Mouse (Mus musculus) stomach, postnatal 0 days (tissue): ENCODE data around the gene Ccdc13. TPM values are rescaled to one million over a fixed set of nuclear protein-coding genes. Genes with fewer than 3 reads are reported as not detected.

ENCODE experiments used
- ATAC-seq: fragments of 200-750 bp; cut with Nextera tagmentation; 2 replicates; pipeline ENCODE4 v1.8.0; 2017; ENCODE audit not compliant: low FRiP score, low TSS enrichment
- DNase-seq: peaks from one replicate; pipeline ENCODE4 v3.0.0-alpha.2; 2016; ENCODE audit warnings: low spot score
- H3K27ac ChIP-seq: fragments of 300-500 bp; sonication (generic); replicated peaks from 2 replicates; pipeline ENCODE4 v1.5.1; 2014; ENCODE audit warnings: mild to moderate bottlenecking, control low read depth
- H3K27me3 ChIP-seq: fragments of 300-500 bp; sonication (generic); 2 replicates; pipeline ENCODE4 v1.6.1; 2014; ENCODE audit warnings: low read length; ENCODE audit not compliant: control insufficient read depth, insufficient read depth
- H3K36me3 ChIP-seq: fragments of 300-500 bp; sonication (generic); 2 replicates; pipeline ENCODE4 v1.6.1; 2014; ENCODE audit warnings: low read length, mixed read lengths; ENCODE audit not compliant: control insufficient read depth, insufficient read depth
- H3K4me1 ChIP-seq: fragments of 300-500 bp; sonication (generic); replicated peaks from 2 replicates; pipeline ENCODE4 v1.6.1; 2014; ENCODE audit warnings: antibody characterized with exemption; ENCODE audit not compliant: control insufficient read depth, insufficient read depth
- H3K4me2 ChIP-seq: fragments of 300-500 bp; sonication (generic); replicated peaks from 2 replicates; pipeline ENCODE4 v1.6.1; 2014; ENCODE audit warnings: low read depth, mild to moderate bottlenecking, control low read depth, moderate library complexity
- H3K4me3 ChIP-seq: fragments of 300-500 bp; sonication (generic); 2 replicates; pipeline ENCODE4 v1.5.1; 2014; ENCODE audit warnings: low read depth, low read length, control low read depth
- H3K9ac ChIP-seq: fragments of 300-500 bp; sonication (generic); 2 replicates; pipeline ENCODE4 v1.6.1; 2014; ENCODE audit warnings: mild to moderate bottlenecking, low read length, control low read depth, mixed read lengths
- H3K9me3 ChIP-seq: fragments of 300-500 bp; sonication (generic); 2 replicates; pipeline ENCODE4 v1.6.1; 2016; ENCODE audit warnings: low read length; ENCODE audit not compliant: control insufficient read depth
- CTCF ChIP-seq: IDR thresholded peaks from 2 replicates; pipeline ENCODE4 v1.5.1; 2016; ENCODE audit warnings: antibody characterized with exemption, low read depth, mild to moderate bottlenecking, moderate library complexity
- EP300 ChIP-seq: optimal IDR thresholded peaks from 2 replicates; pipeline ENCODE3; 2016; ENCODE audit warnings: antibody characterized with exemption
- WGBS: fragments of 180-500 bp; shearing (Covaris S2); extraction: QIAGEN DNeasy Blood & Tissue Kit; methylation state at CpG from one replicate; pipeline ENCODE4 v1.1.7; 2014; 5-methylcytosine and 5-hydroxymethylcytosine counted together
- polyA plus RNA-seq: library from polyadenylated mRNA; unstranded; fragments of >200 nt; fragmentation: Nextera tagmentation; extraction: Ambion mirVana; gene quantifications from 2 replicates; pipeline ENCODE4 v1.2.1, GENCODE M21; 2015

Gene Ccdc13
- polyA plus RNA-seq, 1 experiment from 2014 or later = 0.19 TPM

DNA sequence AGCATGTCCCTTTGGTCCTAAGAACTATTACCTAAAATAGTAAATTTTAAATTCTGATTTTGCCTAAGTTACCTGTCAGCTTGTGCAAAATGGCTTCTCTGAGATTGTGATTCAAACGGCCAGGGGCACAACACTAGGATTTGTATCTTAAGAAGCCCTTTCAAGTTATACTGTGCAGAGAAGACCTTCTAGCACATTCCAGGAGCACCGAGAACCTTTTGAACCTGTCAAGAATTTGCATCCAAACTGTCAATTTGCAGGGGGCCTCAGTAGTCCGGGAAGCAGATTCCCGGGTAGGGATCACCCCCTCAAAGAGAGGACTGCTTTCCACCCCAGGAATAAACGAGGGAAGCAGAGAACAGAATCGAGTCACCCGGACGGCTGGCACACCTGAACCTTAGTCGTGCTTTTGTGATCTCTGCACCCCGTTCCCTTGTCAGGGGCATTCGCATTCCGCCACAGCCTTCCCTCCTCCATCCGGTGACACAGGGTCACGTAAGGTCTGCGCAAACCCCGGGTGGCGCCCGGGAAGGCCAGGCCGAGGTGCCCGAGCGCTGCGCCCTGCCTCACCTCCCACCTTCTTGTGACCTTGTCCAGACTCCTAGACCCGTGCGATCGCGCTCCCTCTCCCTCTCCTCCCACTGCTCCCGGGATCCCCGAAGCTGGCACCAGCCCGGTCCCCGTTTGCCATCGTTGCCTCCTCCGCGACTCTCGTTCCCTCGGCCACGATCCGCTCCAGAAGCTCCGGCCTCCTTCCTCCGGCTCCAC lies 17.6 kb upstream of the Ccdc13 start:
- Histone ChIP-seq H3K4me3 (peak overlapping the region; percentile 76), H3K4me2 (peak overlapping the region; percentile 84), H3K27me3 (no peaks in the 10 kb centered on the region), H3K9me3 (no peaks in the 10 kb centered on the region), H3K9ac (peak overlapping the region; percentile 93), H3K36me3 (no peaks in the 10 kb centered on the region; the same call in 1 of the 2 replicates), H3K4me1 (0 out of 2 replicates have a peak, but pooled peaks cover 2% of the 10 kb centered on the region), H3K27ac (peak overlapping the region; percentile 98)
- ATAC-seq = peak; percentile 10; the same call in 1 of the 2 replicates
- no peak for TF ChIP-seq EP300
- no peak for TF ChIP-seq CTCF
- DNase-seq = no peak
- under 1% methylated on average over 39 of the region's 39 CpGs for WGBS

DNA sequence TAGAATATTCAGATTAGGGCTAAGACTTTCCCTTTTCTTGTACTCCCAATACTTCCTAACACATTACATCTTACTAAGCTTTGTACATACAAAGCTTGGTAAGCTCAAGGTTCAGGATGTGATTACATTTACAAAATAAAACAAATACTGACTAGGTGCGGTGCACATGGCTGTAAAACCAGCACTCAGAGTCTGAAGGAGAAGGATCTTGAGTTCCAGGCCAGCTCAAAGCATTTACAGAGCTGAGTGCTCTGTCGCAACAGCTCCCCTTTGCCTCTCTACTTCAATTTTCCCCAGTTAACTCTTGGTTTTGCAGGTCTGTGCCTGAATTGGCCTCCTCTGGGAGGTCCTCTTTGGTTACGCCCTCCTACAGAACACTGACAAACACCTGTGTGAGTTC lies 15.0 kb upstream of the Ccdc13 start:
- Histone ChIP-seq H3K9ac (peak overlapping the region; percentile 35; the same call in 1 of the 2 replicates), H3K4me2 (peak overlapping the region; percentile 31), H3K27me3 (no peaks in the 10 kb centered on the region), H3K4me1 (0 out of 2 replicates have a peak, but pooled peaks cover 2% of the 10 kb centered on the region), H3K9me3 (no peaks in the 10 kb centered on the region), H3K36me3 (peaks cover under 1% of the 10 kb centered on the region; the same call in 1 of the 2 replicates), H3K27ac (peak overlapping the region; percentile 84), H3K4me3 (no peak overlapping the region)
- ATAC-seq (peak; percentile 39), DNase-seq (no peak)
- 59% methylated on average over 3 of the region's 3 CpGs for WGBS
- TF ChIP-seq CTCF (no peak), EP300 (no peak)

DNA sequence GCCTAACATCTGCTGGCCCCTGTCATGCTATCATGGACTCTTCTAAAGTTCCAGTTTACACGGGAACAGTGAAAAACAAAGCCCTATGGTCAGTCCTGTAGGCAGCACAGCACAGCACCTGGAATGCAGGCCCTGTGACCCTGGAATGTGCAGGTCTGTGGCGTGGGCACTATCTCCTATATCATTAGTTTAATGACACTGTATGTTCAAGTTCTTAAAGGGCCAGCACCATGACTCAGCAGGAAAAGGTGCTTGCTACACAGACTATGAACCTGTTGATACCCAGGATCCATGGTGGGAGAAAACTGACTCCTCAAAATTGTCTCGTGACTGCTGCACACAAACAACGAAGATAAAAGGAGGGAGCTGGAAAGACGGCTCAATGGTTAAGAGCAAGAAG lies 8.6 kb upstream of the Ccdc13 start:
- Histone ChIP-seq H3K4me2 (no peak overlapping the region), H3K27me3 (no peaks in the 10 kb centered on the region), H3K9ac (no peak overlapping the region), H3K9me3 (no peaks in the 10 kb centered on the region), H3K36me3 (peaks cover 6% of the 10 kb centered on the region; the same call in 1 of the 2 replicates), H3K4me3 (no peak overlapping the region), H3K27ac (peak overlapping the region; percentile 18; the same call in 1 of the 2 replicates), H3K4me1 (no peaks in the 10 kb centered on the region)
- DNase-seq (no peak), ATAC-seq (peak; percentile 50)
- TF ChIP-seq CTCF (no peak), EP300 (no peak)
- 64% methylated on average over 5 of the region's 5 CpGs for WGBS

DNA sequence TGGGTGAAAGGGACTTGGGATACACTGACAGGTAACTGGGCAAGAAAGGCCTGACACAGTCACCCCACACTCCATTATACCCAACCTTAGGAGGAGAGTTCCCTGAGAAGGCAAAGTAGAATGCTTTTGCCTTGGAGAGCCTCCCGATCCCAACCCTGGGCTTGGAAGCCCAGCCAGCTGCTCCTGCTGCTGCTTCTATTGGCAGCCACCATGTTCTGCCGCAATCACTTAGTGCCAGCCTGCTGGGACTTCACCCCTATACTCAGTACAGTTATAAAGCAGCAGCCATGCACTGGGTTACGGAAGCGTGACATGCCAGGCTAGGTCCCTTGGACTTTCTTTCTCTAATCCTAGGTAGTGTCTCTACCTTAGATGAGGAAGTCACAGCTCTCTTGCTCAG lies 7.9 kb upstream of the Ccdc13 start:
- Histone ChIP-seq H3K4me1 (no peaks in the 10 kb centered on the region), H3K4me2 (no peak overlapping the region), H3K27ac (no peak overlapping the region; the same call in 1 of the 2 replicates), H3K27me3 (no peaks in the 10 kb centered on the region), H3K9ac (no peak overlapping the region), H3K4me3 (no peak overlapping the region), H3K36me3 (peaks cover 6% of the 10 kb centered on the region; the same call in 1 of the 2 replicates), H3K9me3 (no peaks in the 10 kb centered on the region)
- DNase-seq (no peak), ATAC-seq (no peak)
- WGBS = 89% methylated on average over 4 of the region's 4 CpGs
- TF ChIP-seq EP300 (no peak), CTCF (no peak)

DNA sequence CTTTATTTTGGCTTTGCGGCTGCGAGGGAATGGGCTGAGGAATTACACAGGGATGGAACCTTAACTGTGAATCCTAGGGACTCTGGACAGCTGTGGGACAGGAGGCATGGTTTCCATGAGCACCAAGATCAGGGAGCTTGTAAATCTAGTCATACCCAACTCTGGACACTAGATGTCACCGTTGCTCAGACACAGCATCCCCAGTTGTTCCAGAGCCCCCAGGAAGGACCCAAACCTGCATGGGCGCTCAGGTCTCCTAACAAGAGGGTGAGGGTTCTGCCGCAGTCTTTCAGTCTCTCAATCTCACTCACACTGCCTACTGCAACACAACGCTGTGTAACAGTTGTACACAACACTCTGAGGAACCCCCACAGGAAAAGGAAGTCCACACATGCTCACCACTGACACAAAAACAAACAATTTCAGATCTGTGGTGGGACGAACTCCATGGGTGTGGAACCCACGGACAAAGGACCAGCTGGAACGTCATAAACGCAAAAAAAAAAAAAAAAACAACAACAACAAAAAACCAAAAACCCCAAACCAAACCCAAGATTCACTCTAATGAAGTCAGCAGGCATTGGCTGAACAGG lies 7.4 kb upstream of the Ccdc13 start:
- DNase-seq = peak; percentile 48
- 37% methylated on average over 10 of the region's 10 CpGs for WGBS
- no peaks in the 10 kb centered on the region for H3K9me3 ChIP-seq

More for the DNA sequence above, 7.4 kb upstream of the Ccdc13 start:
- H3K27me3 ChIP-seq = no peaks in the 10 kb centered on the region
- H3K4me1 ChIP-seq = no peaks in the 10 kb centered on the region
- H3K27ac ChIP-seq = no peak overlapping the region
- H3K4me2 ChIP-seq = no peak overlapping the region
- no peak overlapping the region for H3K4me3 ChIP-seq
- ATAC-seq = peak; percentile 45
- H3K36me3 ChIP-seq = peaks cover 6% of the 10 kb centered on the region; the same call in 1 of the 2 replicates
- peak; percentile 86 for TF ChIP-seq CTCF
- no peak for TF ChIP-seq EP300
- H3K9ac ChIP-seq = no peak overlapping the region
